Mouse (Mus musculus) cortical plate, adult 2 months (tissue): ENCODE measurements at regions not wholly inside any gene's neighbourhood (a gene's known extent, or its start where the extent isn't known, plus 50 kb on each side); places are given as distances from the start of the nearest gene placed in this dataset.

Experiments used
- CTCF ChIP-seq: fragments of 200-500 bp; IDR thresholded peaks from 2 replicates; pipeline ENCODE4 v1.5.1; 2011; ENCODE audit warnings: mild to moderate bottlenecking, control low read depth, low read length; ENCODE audit not compliant: insufficient read depth; ENCODE audit errors: extremely low read depth
- POLR2A ChIP-seq: fragments of 200-500 bp; IDR thresholded peaks from 2 replicates; pipeline ENCODE4 v1.6.1; 2011; ENCODE audit warnings: mild to moderate bottlenecking, low read length, control low read depth; ENCODE audit not compliant: insufficient read depth; ENCODE audit errors: extremely low read depth

DNA sequence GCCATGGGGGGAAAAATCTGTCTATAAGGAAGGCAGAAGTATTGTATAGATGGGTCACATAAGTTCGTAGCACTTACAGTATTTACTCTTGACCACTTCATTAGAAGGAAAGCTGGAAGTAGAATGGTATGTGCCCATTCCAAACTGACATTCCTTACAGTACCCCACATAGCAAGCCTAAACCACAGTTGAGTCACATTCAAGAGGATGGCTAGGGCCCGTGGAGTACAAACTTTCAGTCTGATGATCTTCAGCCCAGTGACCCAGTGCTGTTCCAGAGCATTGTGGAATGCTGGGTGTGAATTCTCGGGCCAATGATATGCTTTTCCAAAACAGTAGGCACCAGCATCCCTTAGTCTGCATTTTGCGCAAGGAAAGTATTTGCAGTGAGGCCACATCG lies 124.2 kb upstream of the Tent5a start:
- TF ChIP-seq CTCF (no peak), POLR2A (no peak)
